Mouse (Mus musculus) liver, embryonic 14.5 days (tissue): ENCODE data around the gene Adgrf3.

Experiments
- CTCF ChIP-seq: IDR thresholded peaks from 2 replicates; pipeline ENCODE4 v1.5.1; 2016; ENCODE audit warnings: antibody characterized with exemption, low read depth, control low read depth
- EP300 ChIP-seq: IDR thresholded peaks from 2 replicates; pipeline ENCODE4 v1.6.1; 2016; ENCODE audit warnings: antibody characterized with exemption, low read depth

DNA sequence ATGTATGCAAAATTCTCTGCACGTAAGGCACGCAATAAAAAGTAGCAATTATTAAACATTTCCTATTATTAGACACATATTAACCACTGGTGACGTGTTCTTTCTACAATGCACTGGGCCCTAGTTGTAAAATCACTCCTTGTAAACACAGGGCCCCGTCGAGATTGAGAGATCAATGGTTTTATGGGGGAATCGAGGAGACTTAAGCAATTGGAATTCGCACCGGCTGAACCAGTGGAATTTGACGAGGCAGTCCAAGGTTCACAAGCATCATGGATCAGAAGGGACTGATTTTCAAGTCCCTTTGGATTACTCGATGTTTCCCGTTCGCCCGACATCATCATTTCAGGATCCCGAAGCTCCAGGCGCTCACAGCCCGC, 26.4 kb upstream of the Adgrf3 start:
- no peak for TF ChIP-seq CTCF
- TF ChIP-seq EP300 = no peak
